ENCODE assay signal across 31 mouse cellular contexts in genomic region chr13:96125011-96125410, GRCm38 (mm10). TPM values are rescaled to one million over a fixed set of nuclear protein-coding genes. Genes with fewer than 3 reads are reported as not detected.
DNase-seq lines count a peak whose midpoint lies in the region.
"Had no signal": no experiment of that assay in that cellular context is flagged by ENCODE, and none has a peak within 500 bp of the region (broad histone marks: within the 10 kb centered on the region; RNA-seq: fewer than 3 reads in every experiment).

No protein-coding gene starts in this region.

- intact Hi-C loops in heart, postnatal 10 days (cut with DNase I) = no loop called here

- DNase-seq in adrenal gland, adult 2 months = peak; percentile 9
- DNase-seq in adrenal gland, postnatal 25 days = no peak
- peak; percentile 6 for DNase-seq in heart, adult 8-10 months (ENCODE audit: low spot score)
- DNase-seq in heart, postnatal 10 days = no peak
- DNase-seq in adrenal gland, postnatal 10 days = peak; percentile 22
- peak; percentile 14 to 45 for DNase-seq in adrenal gland, postnatal 36 days
- DNase-seq in urinary bladder, postnatal 36 days (ENCODE audit: low spot score in 2 of 2) = no peak
- DNase-seq: B cell, adult 2 months; cerebellum, adult 18-20 months; cerebellum, adult 9-10 months; cerebellum, postnatal 14 days; gastrocnemius, postnatal 14 days; heart, adult 11 months; heart, postnatal 36 days; kidney, adult 2 months had no signal

RNA-seq across cellular contexts. Expression of gene Sv2c, which starts 7.4 kb away (rescaled TPM):
- 1 to 10 TPM in 1 of 2 experiments, under 1 TPM in 1; 0.89 to 1.1 TPM for total RNA-seq in adrenal gland, adult 2 months (2021)
- polyA plus RNA-seq in adrenal gland, adult 2 months (2012; rRNA removed) = 0.12 and 0.27 TPM in 2 replicates
- total RNA-seq in adrenal gland, postnatal 25 days (2021) = 1.4 TPM in 2 replicates
- total RNA-seq in heart, adult 8-10 months (2022) = under 1 TPM; 0.25 to 0.83 (median 0.35) TPM
- total RNA-seq in heart, postnatal 10 days (2021) = under 1 TPM; 0.17 to 0.20 TPM
- 10 to 100 TPM in 1 of 2 experiments, 1 to 10 TPM in 1; 5.8 to 10.1 TPM for total RNA-seq in adrenal gland, postnatal 10 days (2021)
- total RNA-seq in adrenal gland, postnatal 36 days (2021) = 1 to 10 TPM; 1.3 to 2.8 TPM
- polyA plus RNA-seq: Patski had no signal

RNA-seq across cellular contexts. Expression of gene Gm17190, which starts 43.2 kb away (rescaled TPM):
- not detected for total RNA-seq in adrenal gland, adult 2 months (2021)
- not detected in 2 replicates for polyA plus RNA-seq in adrenal gland, adult 2 months (2012; rRNA removed)
- total RNA-seq in adrenal gland, postnatal 25 days (2021) = not detected in 2 replicates
- total RNA-seq in heart, adult 8-10 months (2022) = not detected
- not detected for total RNA-seq in heart, postnatal 10 days (2021)
- not detected for total RNA-seq in adrenal gland, postnatal 10 days (2021)
- not detected for total RNA-seq in adrenal gland, postnatal 36 days (2021)
- total RNA-seq: CH12.LX; gastrocnemius, adult 18-20 months; gastrocnemius, postnatal 14 days; gastrocnemius, postnatal 4 days; heart, postnatal 36 days; hindbrain, postnatal 0 days had no signal
- polyA plus RNA-seq: embryonic facial prominence, embryonic 11.5 days; embryonic facial prominence, embryonic 14.5 days; forebrain, embryonic 10.5 days; forebrain, embryonic 13.5 days; G1E; heart, embryonic 11.5 days; heart, embryonic 14.5 days; heart, postnatal 0 days; hindbrain, embryonic 10.5 days; inflammation-experienced regulatory T-cells, adult 6 months; intestine, embryonic 16.5 days; kidney, adult 2 months had no signal

RNA-seq across cellular contexts. Expression of gene Gm20075, which starts 43.8 kb away (rescaled TPM):
- total RNA-seq in adrenal gland, adult 2 months (2021) = 10 to 100 TPM; 14.0 to 27.2 TPM
- polyA plus RNA-seq in adrenal gland, adult 2 months (2012; rRNA removed) = 0.07 TPM in 1 of 2 replicates, not detected in the other
- 19.6 and 24.7 TPM in 2 replicates for total RNA-seq in adrenal gland, postnatal 25 days (2021)
- total RNA-seq in heart, adult 8-10 months (2022) = 10 to 100 TPM; 13.3 to 15.6 (median 14.5) TPM
- total RNA-seq in heart, postnatal 10 days (2021) = 10 to 100 TPM; 17.4 to 20.7 TPM
- 10 to 100 TPM; 19.1 to 23.2 TPM for total RNA-seq in adrenal gland, postnatal 10 days (2021)
- 10 to 100 TPM; 20.8 to 29.6 TPM for total RNA-seq in adrenal gland, postnatal 36 days (2021)

Comparison
In these comparisons a context has a peak if more than half of its experiments do, and no peak if none do; other contexts are left out.
1. DNase-seq: peak in adrenal gland, adult 2 months (single experiment), heart, adult 8-10 months (single experiment), adrenal gland, postnatal 10 days (single experiment) and adrenal gland, postnatal 36 days (2 of 2); none in adrenal gland, postnatal 25 days (single experiment), heart, postnatal 10 days (0 of 2) and urinary bladder, postnatal 36 days (0 of 2).